Mouse (Mus musculus) right cerebral cortex, postnatal 14 days (tissue): ENCODE measurements around the gene Ccdc141.
A peak's percentile ranks its signal among the peaks of the same experiment; 100 is the strongest.

Experiments used
- DNase-seq: peaks from one replicate; pipeline ENCODE4 v3.0.0; 2022

Gene Ccdc141

DNA sequence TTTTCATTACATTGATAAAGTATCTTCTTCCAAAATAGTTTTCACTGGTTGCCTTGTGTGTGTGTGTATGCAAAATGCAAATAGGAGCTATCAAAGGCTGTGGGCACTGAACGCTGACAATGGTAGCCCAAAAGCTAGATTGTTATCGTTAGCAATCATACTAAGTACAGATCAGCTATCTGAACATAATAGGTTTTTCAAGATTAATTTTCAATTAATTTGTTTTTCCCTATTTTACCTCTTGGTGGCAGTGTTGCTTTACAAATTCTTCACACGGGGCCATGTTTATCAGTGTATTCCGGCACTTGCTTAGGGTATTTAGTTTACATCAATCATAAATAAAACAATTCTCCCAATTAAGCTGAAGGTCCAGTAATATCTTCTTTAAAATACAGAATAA, 199.8 kb downstream of the Ccdc141 start:
- no peak for DNase-seq

- DNase-seq, result no peak
Observed at GRCm38 (mm10) chr2:76970204-76970603, 200.2 kb downstream of the Ccdc141 start.

DNA sequence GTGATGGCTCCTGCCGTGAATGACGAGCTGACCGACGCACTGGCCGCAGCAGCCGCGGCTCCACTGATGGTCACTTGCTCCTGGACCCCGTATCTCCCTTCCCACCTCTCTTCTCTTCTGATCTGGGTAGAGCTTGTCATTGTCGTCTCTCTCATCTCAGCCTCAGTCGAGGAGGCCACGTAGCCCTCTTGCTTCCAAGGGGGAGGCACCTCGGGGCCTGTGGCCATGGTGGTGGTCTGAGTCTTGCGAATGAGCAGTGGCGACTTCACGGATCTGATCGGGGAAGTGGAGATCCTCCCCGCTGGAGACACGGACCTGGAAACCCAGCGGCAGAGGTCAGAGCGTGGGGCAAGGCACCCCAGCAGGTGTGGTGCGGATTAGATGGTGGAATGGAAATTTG, 200.8 kb downstream of the Ccdc141 start:
- DNase-seq, result no peak

GRCm38 (mm10) chr2:76968919-76969318, 201.5 kb downstream of the Ccdc141 start:
- peak; percentile 86 for DNase-seq

- no peak for DNase-seq
Observed at GRCm38 (mm10) chr2:76966582-76966981, 203.9 kb downstream of the Ccdc141 start.

DNA sequence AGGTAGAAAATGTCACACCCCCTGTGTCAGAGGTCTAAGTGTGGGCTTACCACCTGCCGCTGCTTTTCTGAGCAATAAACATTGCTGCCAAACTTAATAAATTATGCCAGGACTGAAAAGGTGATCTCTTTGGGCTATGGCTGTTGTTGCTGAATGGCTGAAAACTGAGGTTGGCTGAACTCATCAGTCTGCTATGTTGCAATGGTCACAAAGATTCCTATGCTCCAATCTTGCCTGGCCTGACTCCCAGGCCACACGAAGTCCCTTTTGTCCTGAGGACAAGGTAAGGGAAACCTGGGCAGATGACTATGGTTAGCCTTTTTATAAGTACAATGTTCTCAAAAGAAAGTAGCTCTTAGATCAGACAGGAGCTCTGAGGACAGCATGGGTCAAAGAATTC, 204.4 kb downstream of the Ccdc141 start:
- no peak for DNase-seq

GRCm38 (mm10) chr2:76965542-76965941, 204.9 kb downstream of the Ccdc141 start:
- DNase-seq, result no peak

GRCm38 (mm10) chr2:76962045-76962432, 208.4 kb downstream of the Ccdc141 start:
- DNase-seq, result no peak

DNA sequence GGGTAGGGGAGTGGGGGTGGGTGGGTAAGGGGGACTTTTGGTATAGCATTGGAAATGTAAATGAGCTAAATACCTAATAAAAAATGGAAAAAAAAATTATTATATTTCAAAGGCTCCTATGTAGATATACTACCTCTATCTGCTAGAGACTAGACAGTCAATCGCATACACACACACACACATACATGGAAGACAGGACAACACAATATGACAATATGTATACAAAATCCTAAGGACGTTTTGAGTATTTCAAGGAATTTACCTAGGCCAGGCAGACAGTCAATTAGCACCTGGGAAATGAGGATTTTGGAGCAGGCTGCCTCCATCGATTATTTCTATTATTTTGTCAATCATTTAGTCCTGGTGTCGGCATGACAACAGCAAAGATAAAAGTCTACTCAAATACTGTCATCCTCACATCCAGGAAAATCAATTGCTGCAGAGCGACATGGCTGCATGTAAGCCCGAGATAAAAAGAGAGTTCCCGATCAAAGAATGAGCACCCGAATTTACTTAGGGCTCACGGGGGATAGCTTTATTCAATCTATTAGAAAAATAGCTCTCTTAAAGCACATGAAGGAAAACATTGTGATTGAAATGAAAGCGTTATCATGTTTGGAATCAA, 208.9 kb downstream of the Ccdc141 start:
- no peak for DNase-seq
